Mouse (Mus musculus) intestine, embryonic 14.5 days (tissue): Measurements from ENCODE around the gene Robo2. TPM values are rescaled to one million over a fixed set of nuclear protein-coding genes. Genes with fewer than 3 reads are reported as not detected.

ENCODE experiments used
- ATAC-seq: fragments of 200-750 bp; cut with Nextera tagmentation; replicated peaks from 2 replicates; pipeline ENCODE4 v1.8.0; 2017; ENCODE audit warnings: low read depth, moderate number of reproducible peaks, moderate TSS enrichment, moderate library complexity; ENCODE audit not compliant: low FRiP score, low TSS enrichment
- DNase-seq: peaks from one replicate; pipeline ENCODE4 v3.0.0-alpha.2; 2018; ENCODE audit warnings: low spot score
- H3K27ac ChIP-seq: fragments of 300-500 bp; sonication (generic); 2 replicates; pipeline ENCODE4 v1.5.1; 2014; ENCODE audit warnings: low read depth, mild to moderate bottlenecking, control low read depth
- H3K27me3 ChIP-seq: fragments of 300-500 bp; sonication (generic); replicated peaks from 2 replicates; pipeline ENCODE4 v1.6.1; 2014; ENCODE audit warnings: low read length, control low read depth; ENCODE audit not compliant: control insufficient read depth, insufficient read depth
- H3K36me3 ChIP-seq: fragments of 300-500 bp; sonication (generic); 2 replicates; pipeline ENCODE4 v1.6.1; 2014; ENCODE audit warnings: low read length, control low read depth; ENCODE audit not compliant: control insufficient read depth, insufficient read depth
- H3K4me1 ChIP-seq: fragments of 300-500 bp; sonication (generic); replicated peaks from 2 replicates; pipeline ENCODE4 v1.6.1; 2014; ENCODE audit warnings: low read length, control low read depth, mixed read lengths; ENCODE audit not compliant: control insufficient read depth, insufficient read depth
- H3K4me2 ChIP-seq: fragments of 300-500 bp; sonication (generic); 2 replicates; pipeline ENCODE4 v1.6.1; 2014; ENCODE audit warnings: low read length
- H3K4me3 ChIP-seq: fragments of 300-500 bp; sonication (generic); 2 replicates; pipeline ENCODE4 v1.5.1; 2014; ENCODE audit warnings: low read depth, low read length, control low read depth, mixed read lengths
- H3K9ac ChIP-seq: fragments of 300-500 bp; sonication (generic); 2 replicates; pipeline ENCODE4 v1.6.1; 2014; ENCODE audit warnings: mild to moderate bottlenecking, low read length
- H3K9me3 ChIP-seq: fragments of 300-500 bp; sonication (generic); 2 replicates; pipeline ENCODE4 v1.6.1; 2016; ENCODE audit warnings: low read length, control low read depth; ENCODE audit not compliant: control insufficient read depth
- WGBS: fragments of 180-500 bp; shearing (Covaris S2); extraction: QIAGEN DNeasy Blood & Tissue Kit; methylation state at CpG from one replicate; pipeline ENCODE4 v1.1.7; 2014; 5-methylcytosine and 5-hydroxymethylcytosine counted together
- polyA plus RNA-seq: library from polyadenylated mRNA; unstranded; fragments of >200 nt; fragmentation: Nextera tagmentation; extraction: Ambion mirVana; gene quantifications from 2 replicates; pipeline ENCODE4 v1.2.1, GENCODE M21; 2014

Robo2 gene
- polyA plus RNA-seq, 1 experiment from 2014 or later: 35.7 TPM

DNA sequence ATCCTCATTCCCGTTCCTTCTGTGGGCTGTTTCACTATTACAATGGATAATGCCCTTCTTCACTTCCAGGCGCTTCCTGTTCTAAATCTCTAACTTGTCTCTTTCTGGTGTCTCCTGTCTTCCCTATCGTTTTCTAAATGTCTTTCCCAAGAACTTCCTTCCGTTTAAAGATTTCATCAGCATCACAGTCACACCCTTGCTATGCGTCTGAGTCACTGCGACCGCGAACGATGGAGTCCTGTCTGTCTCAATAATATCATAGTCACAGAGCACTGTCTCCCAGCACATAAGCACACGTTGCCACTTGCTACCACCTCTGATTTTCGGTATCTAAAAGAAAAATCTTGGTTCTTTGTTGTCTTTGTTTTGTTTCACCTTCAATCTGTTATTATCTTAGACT lies 503.1 kb downstream of the Robo2 start:
- DNase-seq (no peak), ATAC-seq (no peak)
- no peak overlapping the region for H3K9ac ChIP-seq
- H3K9me3 ChIP-seq: no peaks in the 10 kb centered on the region
- H3K4me3 ChIP-seq: no peak overlapping the region
- no peak overlapping the region for H3K27ac ChIP-seq
- no peaks in the 10 kb centered on the region for H3K27me3 ChIP-seq
- WGBS: 87% methylated on average over 11 of the region's 11 CpGs
- H3K36me3 ChIP-seq: no peaks in the 10 kb centered on the region
- H3K4me2 ChIP-seq: no peak overlapping the region
- H3K4me1 ChIP-seq: no peaks in the 10 kb centered on the region

DNA sequence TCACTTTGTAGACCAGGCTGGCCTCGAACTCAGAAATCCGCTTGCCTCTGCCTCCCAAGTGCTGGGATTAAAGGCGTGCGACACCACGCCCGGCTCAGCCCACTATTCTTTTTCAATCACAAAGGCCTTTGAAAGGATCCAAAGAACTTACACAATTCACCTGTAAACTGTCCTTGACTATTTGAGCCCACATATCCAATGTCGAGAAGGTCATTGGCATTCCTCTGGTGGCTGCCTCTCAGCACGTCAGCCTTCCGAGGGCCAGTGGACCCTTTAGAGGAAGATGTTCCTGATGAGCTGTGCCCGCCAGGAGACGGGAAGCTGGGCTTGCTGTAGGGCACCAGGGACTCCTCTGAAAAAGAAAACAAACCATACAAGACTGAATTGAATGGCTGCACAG lies 514.8 kb downstream of the Robo2 start:
- no peak overlapping the region for H3K4me2 ChIP-seq

DNA sequence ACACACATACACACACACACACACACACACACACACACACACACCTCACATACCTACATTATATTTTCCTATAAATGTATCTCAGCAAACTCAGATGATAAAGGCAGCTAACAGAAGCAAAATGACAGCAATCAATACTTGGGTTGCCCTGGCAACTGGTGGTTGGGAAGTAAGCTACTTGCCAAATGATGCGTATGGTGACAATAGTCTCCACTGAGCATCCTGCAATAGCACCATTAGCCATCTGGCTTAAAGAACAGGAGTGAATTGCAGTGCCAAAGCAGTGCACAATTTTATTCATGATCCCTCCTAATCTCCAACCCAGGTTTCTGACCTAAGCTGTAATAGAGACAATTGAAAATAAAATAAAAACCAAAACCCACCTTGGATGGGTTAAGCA lies 529.7 kb downstream of the Robo2 start:
- H3K27ac ChIP-seq: no peak overlapping the region
- no peak overlapping the region for H3K4me2 ChIP-seq
- no peak overlapping the region for H3K9ac ChIP-seq
- 91% methylated on average over 1 of the region's 1 CpGs for WGBS
- H3K4me3 ChIP-seq: no peak overlapping the region
- H3K36me3 ChIP-seq: no peaks in the 10 kb centered on the region
- H3K9me3 ChIP-seq: no peaks in the 10 kb centered on the region
- no peaks in the 10 kb centered on the region for H3K4me1 ChIP-seq
- no peaks in the 10 kb centered on the region for H3K27me3 ChIP-seq
- ATAC-seq (no peak), DNase-seq (no peak)

More for the DNA sequence above, 514.8 kb downstream of the Robo2 start:
- Histone ChIP-seq H3K27ac (no peak overlapping the region), H3K4me1 (no peaks in the 10 kb centered on the region), H3K27me3 (no peaks in the 10 kb centered on the region), H3K4me3 (no peak overlapping the region), H3K9ac (no peak overlapping the region), H3K36me3 (no peaks in the 10 kb centered on the region; the same call in 1 of the 2 replicates), H3K9me3 (no peaks in the 10 kb centered on the region)
- DNase-seq: no peak
- WGBS: 93% methylated on average over 11 of the region's 11 CpGs
- ATAC-seq: no peak

DNA sequence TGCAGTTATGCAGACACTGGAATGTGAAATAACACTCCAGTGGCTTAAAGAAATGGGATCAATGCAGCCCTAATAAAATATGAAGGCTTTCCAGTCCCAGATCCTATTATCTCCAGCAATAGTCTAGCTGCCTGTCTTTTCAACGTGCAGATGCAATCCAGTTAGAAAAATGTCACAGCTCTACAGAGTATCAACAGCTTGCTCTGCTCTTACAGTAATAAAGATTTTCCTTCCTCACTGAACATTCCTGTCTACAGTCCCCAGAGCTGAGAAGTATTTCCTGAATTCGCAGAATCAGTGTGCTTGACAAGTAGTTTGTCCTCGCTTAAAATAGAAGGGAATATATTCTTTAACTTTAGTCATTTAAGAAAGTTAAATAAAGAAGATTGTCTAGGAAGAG lies 533.7 kb downstream of the Robo2 start:
- Histone ChIP-seq H3K4me2 (no peak overlapping the region), H3K27ac (no peak overlapping the region), H3K4me3 (no peak overlapping the region), H3K27me3 (no peaks in the 10 kb centered on the region), H3K9me3 (no peaks in the 10 kb centered on the region), H3K4me1 (no peaks in the 10 kb centered on the region), H3K9ac (no peak overlapping the region), H3K36me3 (no peaks in the 10 kb centered on the region)
- 59% methylated on average over 3 of the region's 3 CpGs for WGBS
- DNase-seq (no peak), ATAC-seq (no peak)

DNA sequence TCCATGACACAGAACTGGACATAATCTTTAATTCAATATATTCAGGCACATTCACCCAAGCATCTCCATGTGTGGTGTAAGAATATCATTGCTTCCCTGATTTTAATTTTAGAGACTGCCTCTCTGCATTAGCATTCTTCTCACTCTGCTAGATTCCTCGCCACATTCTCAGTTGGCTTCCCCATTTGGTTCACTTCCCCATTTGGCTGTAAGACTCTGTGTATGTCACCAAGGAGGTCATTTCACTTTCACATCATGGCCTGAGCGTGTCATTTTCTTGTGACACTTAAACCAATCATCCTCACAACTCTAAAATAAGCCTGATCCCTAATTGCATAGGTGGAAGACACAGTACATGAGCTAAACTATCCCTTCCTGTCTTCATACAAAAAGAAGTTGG lies 536.6 kb downstream of the Robo2 start:
- H3K4me2 ChIP-seq: no peak overlapping the region
- WGBS: 70% methylated on average over 2 of the region's 2 CpGs
- H3K9me3 ChIP-seq: no peaks in the 10 kb centered on the region
- ATAC-seq (no peak), DNase-seq (no peak)
- peaks cover 1% of the 10 kb centered on the region; the same call in 1 of the 2 replicates for H3K4me1 ChIP-seq
- H3K36me3 ChIP-seq: no peaks in the 10 kb centered on the region
- H3K4me3 ChIP-seq: no peak overlapping the region
- no peak overlapping the region for H3K27ac ChIP-seq
- H3K27me3 ChIP-seq: no peaks in the 10 kb centered on the region
- H3K9ac ChIP-seq: no peak overlapping the region

DNA sequence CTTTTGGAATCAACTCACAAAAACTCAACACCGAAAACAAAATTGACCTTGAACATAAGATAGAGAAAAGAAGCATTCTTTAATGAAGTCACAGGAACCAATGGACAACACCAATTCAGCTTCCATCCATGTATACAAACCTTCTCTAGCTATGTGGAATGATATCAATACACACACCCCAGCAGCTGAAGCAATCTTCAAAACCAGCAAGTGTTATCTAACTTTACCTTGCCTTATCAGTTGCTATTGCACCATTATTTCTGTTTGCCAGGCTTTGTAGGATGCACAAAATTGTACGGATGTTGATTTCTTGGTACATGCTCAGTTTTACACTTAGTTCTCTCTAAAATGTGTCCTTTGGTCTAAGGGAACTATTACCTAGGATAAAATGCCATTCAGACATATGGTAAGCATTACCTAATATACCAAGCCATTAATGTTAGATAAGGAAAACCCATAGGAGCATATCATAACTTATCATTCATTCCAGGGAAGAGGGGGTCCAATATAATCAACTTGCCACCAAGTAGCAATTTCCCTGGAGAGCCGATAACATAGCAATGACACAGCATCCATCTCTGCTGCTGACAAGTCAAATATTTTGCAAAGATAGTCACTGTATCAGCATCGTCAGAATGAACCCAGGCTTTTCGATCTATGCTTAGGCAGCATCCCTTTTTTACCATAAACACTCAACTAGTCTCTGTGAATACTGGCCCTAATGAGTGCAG lies 537.6 kb downstream of the Robo2 start:
- Histone ChIP-seq H3K27me3 (no peaks in the 10 kb centered on the region), H3K9me3 (no peaks in the 10 kb centered on the region), H3K4me2 (no peak overlapping the region), H3K36me3 (no peaks in the 10 kb centered on the region), H3K4me3 (no peak overlapping the region), H3K27ac (no peak overlapping the region), H3K4me1 (peaks cover 10% of the 10 kb centered on the region), H3K9ac (no peak overlapping the region)
- no peak for DNase-seq
- 84% methylated on average over 5 of the region's 5 CpGs for WGBS
- ATAC-seq: no peak

DNA sequence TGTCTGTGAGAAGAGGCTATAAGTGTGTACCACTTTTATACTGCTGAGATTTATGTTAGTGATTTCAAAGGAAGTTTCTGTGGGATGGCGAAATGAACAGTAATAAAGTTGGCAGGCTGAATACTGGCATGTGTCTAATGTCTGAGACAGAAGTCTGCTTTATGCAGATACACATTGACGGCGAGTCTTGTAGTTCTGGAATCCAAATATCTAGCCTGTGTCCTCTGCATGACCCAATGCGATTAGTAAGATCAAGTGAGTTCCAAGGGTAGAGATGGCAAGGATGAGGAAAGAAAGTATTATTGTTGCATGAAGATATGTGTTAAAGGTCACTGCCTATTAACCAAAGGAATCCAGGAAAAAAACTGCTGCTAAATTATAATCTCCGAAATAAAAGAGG lies 541.3 kb downstream of the Robo2 start:
- no peak overlapping the region for H3K4me2 ChIP-seq

DNA sequence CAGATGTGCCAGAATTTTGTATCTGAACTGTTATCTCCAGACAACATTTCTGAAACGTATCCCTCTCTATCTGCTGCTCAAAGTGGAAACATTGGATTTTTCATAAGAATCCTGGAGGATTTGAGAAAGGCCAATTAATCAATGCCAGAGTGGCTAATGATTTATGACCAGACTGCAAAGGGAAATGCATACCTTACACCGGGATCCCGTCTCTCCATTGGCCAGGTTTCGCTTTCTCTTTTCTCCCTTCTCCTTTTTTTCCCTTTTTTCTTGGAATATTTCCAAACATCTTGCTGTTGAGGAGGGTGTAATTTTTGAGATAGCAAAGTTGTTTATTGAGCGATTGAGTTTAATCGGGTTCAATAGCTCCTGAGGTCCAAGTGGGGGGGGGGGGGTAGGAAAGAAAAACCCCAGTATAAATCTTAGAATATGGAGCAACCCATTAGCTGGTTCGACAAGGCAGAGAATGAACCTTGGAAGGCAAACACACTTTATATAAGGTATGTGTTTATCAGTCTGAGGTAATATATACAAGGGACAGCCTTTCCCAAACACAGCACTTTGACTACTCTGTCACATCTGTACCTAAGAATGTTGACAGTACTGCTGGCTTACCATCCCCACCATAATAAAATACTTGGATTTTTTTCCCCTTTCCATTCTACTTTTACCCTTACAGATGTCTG lies 542.0 kb downstream of the Robo2 start:
- Histone ChIP-seq H3K4me3 (no peak overlapping the region), H3K27ac (no peak overlapping the region), H3K36me3 (no peaks in the 10 kb centered on the region), H3K4me2 (peak overlapping the region; percentile 22; the same call in 1 of the 2 replicates), H3K4me1 (peaks cover 10% of the 10 kb centered on the region), H3K9me3 (no peaks in the 10 kb centered on the region), H3K9ac (no peak overlapping the region), H3K27me3 (no peaks in the 10 kb centered on the region)
- WGBS: 35% methylated on average over 7 of the region's 7 CpGs
- ATAC-seq: no peak; the same call in 1 of the 2 replicates
- no peak for DNase-seq

More for the DNA sequence above, 541.3 kb downstream of the Robo2 start:
- Histone ChIP-seq H3K4me1 (peaks cover 10% of the 10 kb centered on the region), H3K9ac (no peak overlapping the region), H3K36me3 (no peaks in the 10 kb centered on the region), H3K9me3 (no peaks in the 10 kb centered on the region), H3K27me3 (no peaks in the 10 kb centered on the region), H3K27ac (no peak overlapping the region), H3K4me3 (no peak overlapping the region)
- WGBS: 40% methylated on average over 5 of the region's 5 CpGs
- peak; percentile 55; the same call in 1 of the 2 replicates for ATAC-seq
- DNase-seq: no peak
